9 mouse cellular contexts compared by ENCODE assay signal in genomic region chr7:128474322-128474721, GRCm38 (mm10). TPM values are rescaled to one million over a fixed set of nuclear protein-coding genes. Genes with fewer than 3 reads are reported as not detected.
DNase-seq lines count a peak whose midpoint lies in the region; ATAC-seq lines count a peak whose summit lies in the region.
"Had no signal": no experiment of that assay in that cellular context is flagged by ENCODE, and none has a peak within 500 bp of the region (broad histone marks: within the 10 kb centered on the region; RNA-seq: fewer than 3 reads in every experiment).

No protein-coding gene starts in this region.

- DNase-seq in intestine, embryonic 14.5 days (ENCODE audit: low spot score) = peak; percentile 65
- DNase-seq in embryo, embryonic 11 days = peak; percentile 80
- peak; percentile 55 to 70 for DNase-seq in gastrocnemius, postnatal 36 days
- peak; percentile 81 for DNase-seq in kidney, adult 11 months
- peak; percentile 57 to 61 for DNase-seq in left cerebral cortex, postnatal 36 days (ENCODE audit: low spot score in 2 of 2)
- DNase-seq in spleen, postnatal 36 days (ENCODE audit: low spot score in 2 of 2) = peak; percentile 15 to 44

- no peak overlapping the region for H3K4me2 ChIP-seq in intestine, embryonic 14.5 days (ENCODE audit: low read length)
- H3K4me2 ChIP-seq in intestine, embryonic 16.5 days (ENCODE audit: low read depth, low read length) = no peak overlapping the region
- H3K4me2 ChIP-seq in midbrain, embryonic 15.5 days = peak overlapping the region; percentile 43
- H3K4me2 ChIP-seq: stomach, embryonic 15.5 days had no signal

- H3K9me3 ChIP-seq in intestine, embryonic 14.5 days (ENCODE audit: control insufficient read depth, low read length) = 0 out of 2 replicates have a peak, but pooled peaks cover 5% of the 10 kb centered on the region
- H3K9me3 ChIP-seq in intestine, embryonic 16.5 days (ENCODE audit: control insufficient read depth, low read length) = no peaks in the 10 kb centered on the region
- no peaks in the 10 kb centered on the region for H3K9me3 ChIP-seq in midbrain, embryonic 15.5 days
- H3K9me3 ChIP-seq: stomach, embryonic 15.5 days had no signal

- H3K36me3 ChIP-seq in intestine, embryonic 14.5 days (ENCODE audit: control insufficient read depth, insufficient read depth, low read length) = no peaks in the 10 kb centered on the region
- H3K36me3 ChIP-seq in intestine, embryonic 16.5 days (ENCODE audit: control insufficient read depth, insufficient read depth, low read length) = no peaks in the 10 kb centered on the region
- no peaks in the 10 kb centered on the region for H3K36me3 ChIP-seq in midbrain, embryonic 15.5 days (replicated peaks)
- H3K36me3 ChIP-seq: stomach, embryonic 15.5 days had no signal

- no peak overlapping the region for H3K4me3 ChIP-seq in intestine, embryonic 14.5 days (ENCODE audit: low read depth, low read length)
- H3K4me3 ChIP-seq in intestine, embryonic 16.5 days (ENCODE audit: low read length) = no peak overlapping the region
- H3K4me3 ChIP-seq in midbrain, embryonic 15.5 days = peak overlapping the region; percentile 32
- H3K4me3 ChIP-seq: stomach, embryonic 15.5 days had no signal

- WGBS in intestine, embryonic 14.5 days = 34% methylated on average over 10 of the region's 10 CpGs
- 47% methylated on average over 10 of the region's 10 CpGs for whole genome bisulfite sequencing in intestine, embryonic 16.5 days
- 27% methylated on average over 10 of the region's 10 CpGs for WGBS in midbrain, embryonic 15.5 days

- no peak overlapping the region for H3K27ac ChIP-seq in intestine, embryonic 14.5 days (ENCODE audit: low read depth)
- no peak overlapping the region for H3K27ac ChIP-seq in intestine, embryonic 16.5 days (ENCODE audit: low read length)
- peak overlapping the region; percentile 34; the same call in 1 of the 2 replicates for H3K27ac ChIP-seq in midbrain, embryonic 15.5 days
- H3K27ac ChIP-seq: stomach, embryonic 15.5 days had no signal

- intact Hi-C loops in gastrocnemius, postnatal 36 days (cut with DNase I) = loop anchor here (1.0 kb wide), 1 partner anchor 216 kb away; no protein-coding TSS in a partner anchor
- intact Hi-C loops in left cerebral cortex, postnatal 36 days (cut with DNase I) = loop anchor here (1.0 kb wide), 1 partner anchor 216 kb away; no protein-coding TSS in a partner anchor

- no peaks in the 10 kb centered on the region for H3K27me3 ChIP-seq in intestine, embryonic 14.5 days (replicated peaks; ENCODE audit: control insufficient read depth, insufficient read depth, low read length)
- no peaks in the 10 kb centered on the region for H3K27me3 ChIP-seq in intestine, embryonic 16.5 days (replicated peaks; ENCODE audit: control insufficient read depth, insufficient read depth, low read length)
- no peaks in the 10 kb centered on the region for H3K27me3 ChIP-seq in midbrain, embryonic 15.5 days (replicated peaks)
- H3K27me3 ChIP-seq: stomach, embryonic 15.5 days had no signal

- 0 out of 2 replicates have a peak, but pooled peaks have one; percentile 53 for ATAC-seq in intestine, embryonic 14.5 days (replicated peaks; ENCODE audit: low FRiP score, low TSS enrichment, low read depth)
- ATAC-seq in intestine, embryonic 16.5 days = no peak
- 0 out of 2 replicates have a peak, but pooled peaks have one; percentile 72 for ATAC-seq in midbrain, embryonic 15.5 days (replicated peaks)

- H3K9ac ChIP-seq in intestine, embryonic 14.5 days (ENCODE audit: low read length) = no peak overlapping the region
- no peak overlapping the region for H3K9ac ChIP-seq in intestine, embryonic 16.5 days (ENCODE audit: low read depth, low read length)
- no peak overlapping the region; the same call in 1 of the 2 replicates for H3K9ac ChIP-seq in midbrain, embryonic 15.5 days
- H3K9ac ChIP-seq: stomach, embryonic 15.5 days had no signal

- H3K4me1 ChIP-seq in intestine, embryonic 14.5 days (replicated peaks; ENCODE audit: control insufficient read depth, insufficient read depth, low read length) = no peaks in the 10 kb centered on the region
- H3K4me1 ChIP-seq in intestine, embryonic 16.5 days (ENCODE audit: control insufficient read depth, insufficient read depth, low read length) = no peaks in the 10 kb centered on the region
- H3K4me1 ChIP-seq in midbrain, embryonic 15.5 days = no peaks in the 10 kb centered on the region
- H3K4me1 ChIP-seq: stomach, embryonic 15.5 days had no signal

RNA-seq across cellular contexts. Expression of gene Tial1, which starts 12.8 kb away (rescaled TPM):
- polyA plus RNA-seq in intestine, embryonic 14.5 days (2014; fragmentation: Nextera tagmentation; extraction: Ambion mirVana) = 35.8 and 38.1 TPM in 2 replicates
- 15.9 and 19.0 TPM in 2 replicates for polyA plus RNA-seq in intestine, embryonic 16.5 days (2015; fragmentation: Nextera tagmentation; extraction: Ambion mirVana)
- 10 to 100 TPM; 35.3 to 38.8 TPM for total RNA-seq in gastrocnemius, postnatal 36 days (2021)
- total RNA-seq in left cerebral cortex, postnatal 36 days (2021) = 100 to 1,000 TPM in 1 of 2 experiments, 10 to 100 TPM in 1; 79.3 to 119 TPM
- 25.3 and 32.2 TPM in 2 replicates for polyA plus RNA-seq in midbrain, embryonic 15.5 days (2015; fragmentation: Nextera tagmentation; extraction: Ambion mirVana)

RNA-seq across cellular contexts. Expression of gene Bag3, which starts 49.1 kb away (rescaled TPM):
- 13.6 and 15.0 TPM in 2 replicates for polyA plus RNA-seq in intestine, embryonic 14.5 days (2014; fragmentation: Nextera tagmentation; extraction: Ambion mirVana)
- 11.3 and 11.8 TPM in 2 replicates for polyA plus RNA-seq in intestine, embryonic 16.5 days (2015; fragmentation: Nextera tagmentation; extraction: Ambion mirVana)
- 100 to 1,000 TPM; 130 to 132 TPM for total RNA-seq in gastrocnemius, postnatal 36 days (2021)
- total RNA-seq in left cerebral cortex, postnatal 36 days (2021) = 1 to 10 TPM; 6.0 to 7.7 TPM
- 2.0 and 2.5 TPM in 2 replicates for polyA plus RNA-seq in midbrain, embryonic 15.5 days (2015; fragmentation: Nextera tagmentation; extraction: Ambion mirVana)

RNA-seq across cellular contexts. Expression of gene Rgs10, which starts 55.8 kb away (rescaled TPM):
- polyA plus RNA-seq in intestine, embryonic 14.5 days (2014; fragmentation: Nextera tagmentation; extraction: Ambion mirVana) = 29.4 and 31.6 TPM in 2 replicates
- polyA plus RNA-seq in intestine, embryonic 16.5 days (2015; fragmentation: Nextera tagmentation; extraction: Ambion mirVana) = 28.1 and 30.3 TPM in 2 replicates
- total RNA-seq in gastrocnemius, postnatal 36 days (2021) = 1 to 10 TPM; 3.1 to 3.4 TPM
- 10 to 100 TPM; 47.8 to 50.1 TPM for total RNA-seq in left cerebral cortex, postnatal 36 days (2021)
- polyA plus RNA-seq in midbrain, embryonic 15.5 days (2015; fragmentation: Nextera tagmentation; extraction: Ambion mirVana) = 43.0 and 50.4 TPM in 2 replicates

Comparison
In these comparisons a context has a peak if more than half of its experiments do, and no peak if none do; other contexts are left out.
1. DNase-seq: peak in every context shown above with its lines; median percentile 81 in kidney, adult 11 months; 80 in embryo, embryonic 11 days; 65 in intestine, embryonic 14.5 days; 62 in gastrocnemius, postnatal 36 days; 59 in left cerebral cortex, postnatal 36 days; 30 in spleen, postnatal 36 days.